Mouse (Mus musculus): ENCODE measurements at regions not wholly inside any gene's neighbourhood (a gene's known extent, or its start where the extent isn't known, plus 50 kb on each side); places are given as distances from the start of the nearest gene placed in this dataset.

DNA sequence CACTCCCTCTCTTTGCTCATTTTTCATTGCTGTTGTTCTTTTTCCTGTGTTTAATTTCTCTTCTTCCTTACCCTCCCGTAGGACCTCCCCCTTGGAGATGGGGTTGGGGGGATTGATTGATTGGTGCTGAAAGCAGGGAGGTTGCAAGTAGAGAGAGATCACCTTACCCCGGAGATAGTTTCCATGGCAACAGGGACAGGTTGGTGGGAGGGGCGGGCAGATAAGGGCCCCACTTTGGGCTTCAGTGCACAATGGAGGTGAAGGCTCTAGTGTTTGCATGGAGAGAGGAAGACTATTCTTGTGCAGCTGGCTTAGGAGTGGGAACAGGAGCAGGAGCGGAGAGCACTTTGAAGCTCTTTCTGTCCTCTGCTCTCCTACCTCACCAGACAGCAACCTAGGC is 88.0 kb downstream of the H2al1j start:
- TF ChIP-seq CTCF (IDR thresholded peaks at IDR 0.05; ENCODE audit: insufficient read depth, low read depth, low read length) (no peak), POLR2A (IDR thresholded peaks at IDR 0.05; ENCODE audit: insufficient read depth, low read depth, low read length) (no peak)
